21 mouse cellular contexts compared by ENCODE assay signal in genomic region chr2:33335789-33336188, GRCm38 (mm10). TPM values are rescaled to one million over a fixed set of nuclear protein-coding genes. Genes with fewer than 3 reads are reported as not detected.
DNase-seq lines count a peak whose midpoint lies in the region; ATAC-seq lines count a peak whose summit lies in the region.
"Had no signal": no experiment of that assay in that cellular context is flagged by ENCODE, and none has a peak within 500 bp of the region (broad histone marks: within the 10 kb centered on the region; RNA-seq: fewer than 3 reads in every experiment).

No protein-coding gene starts in this region.

- H3K4me2 ChIP-seq in forebrain, embryonic 15.5 days (replicated peaks) = no peak overlapping the region
- no peak overlapping the region for H3K4me2 ChIP-seq in forebrain, embryonic 11.5 days (ENCODE audit: low read depth, low read length, severe bottlenecking)
- H3K4me2 ChIP-seq: heart, embryonic 11.5 days; hindbrain, embryonic 12.5 days; hindbrain, embryonic 15.5 days had no signal

- H3K9me3 ChIP-seq in forebrain, embryonic 15.5 days = no peaks in the 10 kb centered on the region
- H3K9me3 ChIP-seq in forebrain, embryonic 11.5 days (ENCODE audit: control insufficient read depth, low read length) = no peaks in the 10 kb centered on the region
- H3K9me3 ChIP-seq: hindbrain, embryonic 15.5 days had no signal

- no peak overlapping the region for H3K4me3 ChIP-seq in forebrain, embryonic 15.5 days
- no peak overlapping the region for H3K4me3 ChIP-seq in forebrain, embryonic 11.5 days (ENCODE audit: low read depth, low read length)
- H3K4me3 ChIP-seq: gastrocnemius, adult 2 months; hindbrain, embryonic 12.5 days; hindbrain, embryonic 15.5 days had no signal

- H3K4me1 ChIP-seq in forebrain, embryonic 15.5 days = no peaks in the 10 kb centered on the region
- H3K4me1 ChIP-seq in forebrain, embryonic 11.5 days (replicated peaks; ENCODE audit: control insufficient read depth, insufficient read depth, low read length) = no peaks in the 10 kb centered on the region
- H3K4me1 ChIP-seq: hindbrain, embryonic 15.5 days had no signal

- no peak overlapping the region for H3K9ac ChIP-seq in forebrain, embryonic 15.5 days (replicated peaks)
- no peak overlapping the region for H3K9ac ChIP-seq in forebrain, embryonic 11.5 days (ENCODE audit: low read length)
- H3K9ac ChIP-seq: hindbrain, embryonic 12.5 days; hindbrain, embryonic 15.5 days had no signal

- peaks cover 36% of the 10 kb centered on the region for H3K36me3 ChIP-seq in forebrain, embryonic 15.5 days
- no peaks in the 10 kb centered on the region; the same call in 1 of the 2 replicates for H3K36me3 ChIP-seq in forebrain, embryonic 11.5 days (ENCODE audit: control insufficient read depth, insufficient read depth, low read length)

- no peaks in the 10 kb centered on the region for H3K27me3 ChIP-seq in forebrain, embryonic 15.5 days
- H3K27me3 ChIP-seq in forebrain, embryonic 11.5 days (ENCODE audit: control insufficient read depth, insufficient read depth, low read length) = no peaks in the 10 kb centered on the region
- H3K27me3 ChIP-seq: hindbrain, embryonic 12.5 days; hindbrain, embryonic 15.5 days had no signal

- H3K27ac ChIP-seq in forebrain, embryonic 15.5 days (replicated peaks) = peak overlapping the region; percentile 17; the same call in 1 of the 2 replicates
- no peak overlapping the region for H3K27ac ChIP-seq in forebrain, embryonic 11.5 days (ENCODE audit: low read depth, low read length)
- H3K27ac ChIP-seq: gastrocnemius, adult 2 months; hindbrain, embryonic 12.5 days; hindbrain, embryonic 15.5 days had no signal

- ATAC-seq in forebrain, embryonic 15.5 days (replicated peaks) = no peak; the same call in 1 of the 2 replicates
- ATAC-seq in forebrain, embryonic 11.5 days (replicated peaks; ENCODE audit: low FRiP score) = no peak
- peak; percentile 62; the same call in 1 of the 2 replicates for ATAC-seq in frontal cortex, adult (ENCODE audit: low TSS enrichment)
- ATAC-seq: activated CD4-positive, CD25-positive, alpha-beta regulatory T cell, adult 4 months; inflammation-experienced regulatory T-cells, adult 6 months; intestine, embryonic 16.5 days had no signal

- DNase-seq in adrenal gland, postnatal 14 days = peak; percentile 26
- DNase-seq in adrenal gland, postnatal 36 days = no peak
- DNase-seq in forebrain, embryonic 11.5 days (ENCODE audit: low spot score) = no peak
- no peak for DNase-seq in frontal cortex, postnatal 14 days (ENCODE audit: low spot score in 2 of 2)
- DNase-seq: adrenal gland, adult 8-10 months; cerebellum, adult 11-12 months; cerebellum, adult 8-10 months; cerebellum, postnatal 14 days; gastrocnemius, adult 2 months; gastrocnemius, postnatal 14 days; heart, adult 11 months; kidney, adult 18-20 months; kidney, adult 9 months had no signal

RNA-seq across cellular contexts. Expression of gene Ralgps1, which starts 35.5 kb away (rescaled TPM):
- total RNA-seq in adrenal gland, postnatal 14 days (2021) = 3.7 and 5.2 TPM in 2 replicates
- total RNA-seq in adrenal gland, postnatal 36 days (2021) = 1 to 10 TPM; 3.6 to 4.3 TPM
- 39.1 and 40.5 TPM in 2 replicates for polyA plus RNA-seq in forebrain, embryonic 15.5 days (2015; fragmentation: Nextera tagmentation; extraction: Ambion mirVana)
- polyA plus RNA-seq in forebrain, embryonic 11.5 days (2014; fragmentation: Nextera tagmentation; extraction: Ambion mirVana) = 17.7 and 19.5 TPM in 2 replicates
